Mouse (Mus musculus): ENCODE data around the gene Zfp775. TPM values are rescaled to one million over a fixed set of nuclear protein-coding genes. Genes with fewer than 3 reads are reported as not detected.

Gene Zfp775
- polyA plus RNA-seq, 1 experiment from 2014 or later, result 2.7 TPM

GRCm38 (mm10) chr6:48642764-48643292 is 41.0 kb downstream of the Zfp775 start:
- no peaks in the 10 kb centered on the region for H3K9me3 ChIP-seq (ENCODE audit: control insufficient read depth, low read length)
- DNase-seq (ENCODE audit: low spot score) (no peak), ATAC-seq (replicated peaks; ENCODE audit: low FRiP score) (no peak)
- H3K4me3 ChIP-seq (ENCODE audit: low read depth, low read length), result no peak overlapping the region
- no peak overlapping the region for H3K9ac ChIP-seq (ENCODE audit: low read depth, low read length)
- H3K27me3 ChIP-seq (replicated peaks; ENCODE audit: control insufficient read depth, insufficient read depth, low read length), result no peaks in the 10 kb centered on the region
- no peak overlapping the region for H3K4me2 ChIP-seq
- 23% methylated on average over 4 of the region's 4 CpGs for WGBS
- H3K27ac ChIP-seq (ENCODE audit: low read depth, low read length), result no peak overlapping the region
- H3K4me1 ChIP-seq (replicated peaks; ENCODE audit: control insufficient read depth, insufficient read depth, low read length), result 0 out of 2 replicates have a peak, but pooled peaks cover 4% of the 10 kb centered on the region
- H3K36me3 ChIP-seq (ENCODE audit: control insufficient read depth, insufficient read depth, low read length), result no peaks in the 10 kb centered on the region

- ATAC-seq (replicated peaks; ENCODE audit: low FRiP score), result no peak
- Histone ChIP-seq H3K27ac (ENCODE audit: low read depth, low read length) (no peak overlapping the region), H3K36me3 (ENCODE audit: control insufficient read depth, insufficient read depth, low read length) (no peaks in the 10 kb centered on the region), H3K9me3 (ENCODE audit: control insufficient read depth, low read length) (no peaks in the 10 kb centered on the region), H3K9ac (ENCODE audit: low read depth, low read length) (no peak overlapping the region), H3K4me1 (replicated peaks; ENCODE audit: control insufficient read depth, insufficient read depth, low read length) (0 out of 2 replicates have a peak, but pooled peaks cover 4% of the 10 kb centered on the region), H3K27me3 (replicated peaks; ENCODE audit: control insufficient read depth, insufficient read depth, low read length) (no peaks in the 10 kb centered on the region), H3K4me3 (ENCODE audit: low read depth, low read length) (no peak overlapping the region), H3K4me2 (no peak overlapping the region)
- 8% methylated on average over 12 of the region's 12 CpGs for WGBS
- peak; percentile 58 for DNase-seq (ENCODE audit: low spot score)
Observed at GRCm38 (mm10) chr6:48645660-48646308, 43.9 kb downstream of the Zfp775 start.

- Histone ChIP-seq H3K27me3 (replicated peaks; ENCODE audit: control insufficient read depth, insufficient read depth, low read length) (no peaks in the 10 kb centered on the region), H3K4me1 (replicated peaks; ENCODE audit: control insufficient read depth, insufficient read depth, low read length) (0 out of 2 replicates have a peak, but pooled peaks cover 4% of the 10 kb centered on the region), H3K4me2 (no peak overlapping the region), H3K27ac (ENCODE audit: low read depth, low read length) (no peak overlapping the region), H3K36me3 (ENCODE audit: control insufficient read depth, insufficient read depth, low read length) (no peaks in the 10 kb centered on the region), H3K9me3 (ENCODE audit: control insufficient read depth, low read length) (no peaks in the 10 kb centered on the region), H3K9ac (ENCODE audit: low read depth, low read length) (no peak overlapping the region), H3K4me3 (ENCODE audit: low read depth, low read length) (no peak overlapping the region)
- 68% methylated on average over 4 of the region's 4 CpGs for WGBS
- DNase-seq (ENCODE audit: low spot score), result no peak
- ATAC-seq (replicated peaks; ENCODE audit: low FRiP score), result no peak
Observed at GRCm38 (mm10) chr6:48646309-48646690, 44.4 kb downstream of the Zfp775 start.

- no peaks in the 10 kb centered on the region for H3K27me3 ChIP-seq (replicated peaks; ENCODE audit: control insufficient read depth, insufficient read depth, low read length)
- H3K4me1 ChIP-seq (replicated peaks; ENCODE audit: control insufficient read depth, insufficient read depth, low read length), result 0 out of 2 replicates have a peak, but pooled peaks cover 4% of the 10 kb centered on the region
- H3K4me3 ChIP-seq (ENCODE audit: low read depth, low read length), result no peak within 1 kb of the TSS
- H3K36me3 ChIP-seq (ENCODE audit: control insufficient read depth, insufficient read depth, low read length), result no peaks in the 10 kb centered on the region
- no peaks in the 10 kb centered on the region for H3K9me3 ChIP-seq (ENCODE audit: control insufficient read depth, low read length)
- DNase-seq (ENCODE audit: low spot score), result no peak
- H3K27ac ChIP-seq (ENCODE audit: low read depth, low read length), result no peak within 1 kb of the TSS
- no peak for ATAC-seq (replicated peaks; ENCODE audit: low FRiP score)
- H3K4me2 ChIP-seq, result peak within 1 kb of the TSS; percentile 21; the same call in 1 of the 2 replicates
- H3K9ac ChIP-seq (ENCODE audit: low read depth, low read length), result no peak within 1 kb of the TSS
- WGBS, result 31% methylated on average over 3 of the region's 3 CpGs
Observed at GRCm38 (mm10) chr6:48646995-48647394, 45.1 kb downstream of the Zfp775 start, which contains the start of gene Gimap8. Gene Gimap8, plus strand, starts transcription at chr6:48647234.

- WGBS, result 74% methylated on average over 2 of the region's 2 CpGs
- ATAC-seq (replicated peaks; ENCODE audit: low FRiP score) (no peak), DNase-seq (ENCODE audit: low spot score) (no peak)
- H3K36me3 ChIP-seq (ENCODE audit: control insufficient read depth, insufficient read depth, low read length), result no peaks in the 10 kb centered on the region
- H3K27me3 ChIP-seq (replicated peaks; ENCODE audit: control insufficient read depth, insufficient read depth, low read length), result no peaks in the 10 kb centered on the region
- no peak overlapping the region for H3K27ac ChIP-seq (ENCODE audit: low read depth, low read length)
- H3K9me3 ChIP-seq (ENCODE audit: control insufficient read depth, low read length), result no peaks in the 10 kb centered on the region
- no peak overlapping the region for H3K9ac ChIP-seq (ENCODE audit: low read depth, low read length)
- H3K4me2 ChIP-seq, result no peak overlapping the region; the same call in 1 of the 2 replicates
- H3K4me1 ChIP-seq (replicated peaks; ENCODE audit: control insufficient read depth, insufficient read depth, low read length), result 0 out of 2 replicates have a peak, but pooled peaks cover 4% of the 10 kb centered on the region
- H3K4me3 ChIP-seq (ENCODE audit: low read depth, low read length), result no peak overlapping the region
Observed at GRCm38 (mm10) chr6:48647611-48648010, 45.7 kb downstream of the Zfp775 start.

GRCm38 (mm10) chr6:48648779-48649178 is 46.9 kb downstream of the Zfp775 start:
- DNase-seq (ENCODE audit: low spot score) (no peak), ATAC-seq (replicated peaks; ENCODE audit: low FRiP score) (no peak)
- Histone ChIP-seq H3K36me3 (ENCODE audit: control insufficient read depth, insufficient read depth, low read length) (no peaks in the 10 kb centered on the region), H3K4me3 (ENCODE audit: low read depth, low read length) (no peak overlapping the region), H3K27me3 (replicated peaks; ENCODE audit: control insufficient read depth, insufficient read depth, low read length) (no peaks in the 10 kb centered on the region), H3K9me3 (ENCODE audit: control insufficient read depth, low read length) (no peaks in the 10 kb centered on the region), H3K9ac (ENCODE audit: low read depth, low read length) (no peak overlapping the region), H3K4me1 (replicated peaks; ENCODE audit: control insufficient read depth, insufficient read depth, low read length) (0 out of 2 replicates have a peak, but pooled peaks cover 4% of the 10 kb centered on the region), H3K27ac (ENCODE audit: low read depth, low read length) (no peak overlapping the region), H3K4me2 (no peak overlapping the region)
- 83% methylated on average over 4 of the region's 4 CpGs for WGBS

- Histone ChIP-seq H3K4me3 (ENCODE audit: low read depth, low read length) (no peak overlapping the region), H3K4me1 (replicated peaks; ENCODE audit: control insufficient read depth, insufficient read depth, low read length) (0 out of 2 replicates have a peak, but pooled peaks cover 4% of the 10 kb centered on the region), H3K9me3 (ENCODE audit: control insufficient read depth, low read length) (no peaks in the 10 kb centered on the region), H3K27ac (ENCODE audit: low read depth, low read length) (no peak overlapping the region), H3K27me3 (replicated peaks; ENCODE audit: control insufficient read depth, insufficient read depth, low read length) (no peaks in the 10 kb centered on the region), H3K36me3 (ENCODE audit: control insufficient read depth, insufficient read depth, low read length) (no peaks in the 10 kb centered on the region), H3K9ac (ENCODE audit: low read depth, low read length) (no peak overlapping the region), H3K4me2 (no peak overlapping the region)
- no peak for ATAC-seq (replicated peaks; ENCODE audit: low FRiP score)
- 81% methylated on average over 9 of the region's 9 CpGs for WGBS
- no peak for DNase-seq (ENCODE audit: low spot score)
Observed at GRCm38 (mm10) chr6:48650041-48650440, 48.2 kb downstream of the Zfp775 start.

GRCm38 (mm10) chr6:48658721-48659120 is 56.9 kb downstream of the Zfp775 start:
- Histone ChIP-seq H3K36me3 (ENCODE audit: control insufficient read depth, insufficient read depth, low read length) (no peaks in the 10 kb centered on the region), H3K4me3 (ENCODE audit: low read depth, low read length) (no peak overlapping the region), H3K4me2 (no peak overlapping the region), H3K27me3 (replicated peaks; ENCODE audit: control insufficient read depth, insufficient read depth, low read length) (no peaks in the 10 kb centered on the region), H3K27ac (ENCODE audit: low read depth, low read length) (no peak overlapping the region), H3K4me1 (replicated peaks; ENCODE audit: control insufficient read depth, insufficient read depth, low read length) (no peaks in the 10 kb centered on the region), H3K9ac (ENCODE audit: low read depth, low read length) (no peak overlapping the region), H3K9me3 (ENCODE audit: control insufficient read depth, low read length) (no peaks in the 10 kb centered on the region)
- no peak for ATAC-seq (replicated peaks; ENCODE audit: low FRiP score)
- WGBS, result 63% methylated on average over 5 of the region's 5 CpGs
- no peak for DNase-seq (ENCODE audit: low spot score)

- no peaks in the 10 kb centered on the region for H3K36me3 ChIP-seq (ENCODE audit: control insufficient read depth, insufficient read depth, low read length)
- ATAC-seq (replicated peaks; ENCODE audit: low FRiP score), result no peak
Observed at GRCm38 (mm10) chr6:48664750-48665149, 62.9 kb downstream of the Zfp775 start.

More at GRCm38 (mm10) chr6:48664750-48665149, 62.9 kb downstream of the Zfp775 start:
- Histone ChIP-seq H3K4me1 (replicated peaks; ENCODE audit: control insufficient read depth, insufficient read depth, low read length) (no peaks in the 10 kb centered on the region), H3K9ac (ENCODE audit: low read depth, low read length) (no peak overlapping the region), H3K27ac (ENCODE audit: low read depth, low read length) (no peak overlapping the region), H3K4me2 (no peak overlapping the region), H3K4me3 (ENCODE audit: low read depth, low read length) (no peak overlapping the region), H3K27me3 (replicated peaks; ENCODE audit: control insufficient read depth, insufficient read depth, low read length) (no peaks in the 10 kb centered on the region), H3K9me3 (ENCODE audit: control insufficient read depth, low read length) (no peaks in the 10 kb centered on the region)
- WGBS, result 72% methylated on average over 4 of the region's 4 CpGs
- no peak for DNase-seq (ENCODE audit: low spot score)

Data from liver, embryonic 11.5 days (tissue).